Mouse (Mus musculus): ENCODE measurements at regions not wholly inside any gene's neighbourhood (a gene's known extent, or its start where the extent isn't known, plus 50 kb on each side); places are given as distances from the start of the nearest gene placed in this dataset.

DNA sequence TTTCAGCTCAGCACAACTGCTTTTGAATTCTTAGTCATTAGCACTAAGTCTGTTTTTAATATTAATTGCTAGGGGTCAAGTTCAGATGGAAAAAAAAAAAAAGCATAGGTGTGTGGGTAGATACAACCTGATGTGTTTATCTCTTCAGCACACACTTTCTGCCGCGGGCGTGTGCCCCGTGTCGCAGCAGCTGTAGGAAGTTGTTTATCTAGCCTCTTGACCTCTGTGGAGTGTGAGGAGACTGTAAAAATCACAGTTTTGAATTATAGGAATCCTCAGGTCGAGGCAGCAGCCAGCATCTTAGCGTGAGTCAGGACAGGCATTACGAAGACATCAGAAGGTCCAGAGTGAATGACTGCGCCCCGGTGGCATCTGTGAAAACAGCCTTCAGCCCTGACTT, 72.8 kb upstream of the Srd5a3 start:
- TF ChIP-seq CTCF (IDR thresholded peaks at IDR 0.05; ENCODE audit: low read depth, low read length) (no peak), POLR2A (IDR thresholded peaks at IDR 0.05; ENCODE audit: borderline replicate concordance, low read depth, low read length) (no peak)

All from bone marrow macrophage, adult 2 months (primary cell).